Mouse (Mus musculus): ENCODE results near the gene Cpxm2.

GRCm38 (mm10) chr7:132158321-132159025 lies 3.9 kb upstream of the Cpxm2 start:
- TF ChIP-seq CTCF (IDR thresholded peaks at IDR 0.05; ENCODE audit: control insufficient read depth, insufficient read depth, insufficient read length) (no peak), MAX (IDR thresholded peaks at IDR 0.05) (no peak), USF1 (IDR thresholded peaks at IDR 0.05; ENCODE audit: low read depth) (no peak), MYOG (IDR thresholded peaks at IDR 0.05; ENCODE audit: control insufficient read depth, extremely low read depth, insufficient read length) (no peak), FOSL1 (IDR thresholded peaks at IDR 0.05; ENCODE audit: insufficient read depth, low read length, poor library complexity, severe bottlenecking) (no peak), MYOD1 (IDR thresholded peaks at IDR 0.05; ENCODE audit: control insufficient read depth, insufficient read length, low read depth) (no peak)

All from C2C12 (cell line).